Mouse (Mus musculus) layer of hippocampus, adult 9-10 months (tissue): ENCODE data around the gene Gm8660.
"Not testable (repeated sequence)": the region's sequence is repeated elsewhere in the genome, so short reads cannot be mapped to it uniquely, and the experiment has no call there.

Source experiments
- DNase-seq: peaks from one replicate; pipeline ENCODE4 v3.0.0; 2022; ENCODE audit warnings: low spot score

The Gm8660 gene

GRCm38 (mm10) chr7:22370939-22371338 is at the start of gene Gm8660:
Gene Gm8660, minus strand, starts transcription at chr7:22371039.
- DNase-seq, result not testable (repeated sequence)

GRCm38 (mm10) chr7:22413283-22413682 is 42.4 kb upstream of the Gm8660 start, which contains the start of gene Vmn1r148:
Gene Vmn1r148, plus strand, starts transcription at chr7:22413583.
- not testable (repeated sequence) for DNase-seq

- not testable (repeated sequence) for DNase-seq
Observed at GRCm38 (mm10) chr7:22329617-22330016, 41.2 kb downstream of the Gm8660 start, which contains the start of gene Gm4187. Gene Gm4187, minus strand, starts transcription at chr7:22329717.
